Mouse (Mus musculus) midbrain, postnatal 0 days (tissue): ENCODE results near the gene Gsta3. TPM values are rescaled to one million over a fixed set of nuclear protein-coding genes. Genes with fewer than 3 reads are reported as not detected.
"Not testable (repeated sequence)": the region's sequence is repeated elsewhere in the genome, so short reads cannot be mapped to it uniquely, and the experiment has no call there.

ENCODE experiments used
- ATAC-seq: fragments of 200-750 bp; cut with Nextera tagmentation; 2 replicates; pipeline ENCODE4 v1.8.0; 2017; ENCODE audit warnings: moderate number of reproducible peaks, mild to moderate bottlenecking, moderate TSS enrichment, moderate library complexity; ENCODE audit not compliant: low FRiP score
- DNase-seq: peaks from one replicate; pipeline ENCODE4 v3.0.0-alpha.2; 2015; ENCODE audit warnings: low spot score
- H3K27ac ChIP-seq: fragments of 300-500 bp; sonication (generic); 2 replicates; pipeline ENCODE4 v1.5.1; 2014; ENCODE audit warnings: low read depth, mild to moderate bottlenecking, low read length, mixed read lengths
- H3K27me3 ChIP-seq: fragments of 300-500 bp; sonication (generic); 2 replicates; pipeline ENCODE4 v1.6.1; 2014; ENCODE audit warnings: low read length, control low read depth, mixed read lengths; ENCODE audit not compliant: insufficient read depth
- H3K36me3 ChIP-seq: fragments of 300-500 bp; sonication (generic); 2 replicates; pipeline ENCODE4 v1.6.1; 2014; ENCODE audit warnings: low read length, control low read depth, mixed read lengths; ENCODE audit not compliant: insufficient read depth
- H3K4me1 ChIP-seq: fragments of 300-500 bp; sonication (generic); 2 replicates; pipeline ENCODE4 v1.6.1; 2014; ENCODE audit warnings: mild to moderate bottlenecking, control low read depth, antibody characterized with exemption, low read length, mixed read lengths; ENCODE audit not compliant: insufficient read depth
- H3K4me2 ChIP-seq: fragments of 300-500 bp; sonication (generic); 2 replicates; pipeline ENCODE4 v1.6.1; 2014; ENCODE audit warnings: low read depth, mild to moderate bottlenecking, low read length, mixed read lengths; ENCODE audit not compliant: poor library complexity, severe bottlenecking
- H3K4me3 ChIP-seq: fragments of 300-500 bp; sonication (generic); 2 replicates; pipeline ENCODE4 v1.5.1; 2014; ENCODE audit warnings: low read depth, mild to moderate bottlenecking, low read length, moderate library complexity
- H3K9ac ChIP-seq: fragments of 300-500 bp; sonication (generic); replicated peaks from 2 replicates; pipeline ENCODE4 v1.6.1; 2014; ENCODE audit warnings: mild to moderate bottlenecking, low read length, moderate library complexity, mixed read lengths; ENCODE audit not compliant: poor library complexity, severe bottlenecking
- H3K9me3 ChIP-seq: fragments of 300-500 bp; sonication (generic); 2 replicates; pipeline ENCODE4 v1.6.1; 2016; ENCODE audit warnings: low read length, control low read depth
- CTCF ChIP-seq: IDR thresholded peaks from 2 replicates; pipeline ENCODE4 v1.5.1; 2016; ENCODE audit warnings: antibody characterized with exemption, mild to moderate bottlenecking
- WGBS: fragments of 180-500 bp; shearing (Covaris S2); extraction: QIAGEN DNeasy Blood & Tissue Kit; methylation state at CpG from one replicate; pipeline ENCODE4 v1.1.7; 2014; 5-methylcytosine and 5-hydroxymethylcytosine counted together
- polyA plus RNA-seq: library from polyadenylated mRNA; unstranded; fragments of >200 nt; fragmentation: Nextera tagmentation; extraction: Ambion mirVana; gene quantifications from 2 replicates; pipeline ENCODE4 v1.2.1, GENCODE M21; 2015
- total RNA-seq: library from RNA; depleted of rRNA; stranded (reverse); fragments of >200 nt; gene quantifications from 2 replicates; pipeline ENCODE4 v1.2.3, GENCODE M21; 2014

Gsta3 gene
- total and polyA plus RNA-seq, 2 experiments from 2014 or later, result 0.52 TPM; not detected in 1

- 83% methylated on average over 5 of the region's 5 CpGs for WGBS
These were observed 16.5 kb downstream of the Gsta3 start for GRCm38 (mm10) chr1:21256871-21257270.

GRCm38 (mm10) chr1:21259981-21260380 lies 19.6 kb downstream of the Gsta3 start:
- 81% methylated on average over 8 of the region's 8 CpGs for WGBS
- H3K9me3 ChIP-seq, DNase-seq, H3K36me3 ChIP-seq, H3K27me3 ChIP-seq, ATAC-seq, H3K9ac ChIP-seq, H3K4me2 ChIP-seq, H3K4me1 ChIP-seq, H3K27ac ChIP-seq, H3K4me3 ChIP-seq: not testable (repeated sequence)

More at GRCm38 (mm10) chr1:21256871-21257270, 16.5 kb downstream of the Gsta3 start:
- no peak for TF ChIP-seq CTCF
- H3K4me3 ChIP-seq, result no peak overlapping the region
- ATAC-seq (no peak), DNase-seq (no peak)
- H3K36me3 ChIP-seq, result peaks cover 6% of the 10 kb centered on the region; the same call in 1 of the 2 replicates
- no peak overlapping the region for H3K4me2 ChIP-seq
- no peak overlapping the region for H3K27ac ChIP-seq
- no peak overlapping the region for H3K9ac ChIP-seq
- no peaks in the 10 kb centered on the region for H3K9me3 ChIP-seq
- no peaks in the 10 kb centered on the region for H3K4me1 ChIP-seq
- H3K27me3 ChIP-seq, result no peaks in the 10 kb centered on the region

GRCm38 (mm10) chr1:21262401-21262800 lies 22.0 kb downstream of the Gsta3 start:
- no peaks in the 10 kb centered on the region for H3K36me3 ChIP-seq
- no peaks in the 10 kb centered on the region for H3K4me1 ChIP-seq
- no peaks in the 10 kb centered on the region for H3K9me3 ChIP-seq
- no peak overlapping the region for H3K4me3 ChIP-seq
- H3K27ac ChIP-seq, result no peak overlapping the region
- no peak for DNase-seq
- no peaks in the 10 kb centered on the region for H3K27me3 ChIP-seq
- TF ChIP-seq CTCF, result no peak
- no peak for ATAC-seq
- WGBS, result 97% methylated on average over 5 of the region's 5 CpGs
- no peak overlapping the region for H3K4me2 ChIP-seq
- no peak overlapping the region for H3K9ac ChIP-seq

GRCm38 (mm10) chr1:21263986-21264385 lies 23.6 kb downstream of the Gsta3 start:
- Histone ChIP-seq H3K36me3 (no peaks in the 10 kb centered on the region), H3K9me3 (no peaks in the 10 kb centered on the region), H3K9ac (no peak overlapping the region), H3K4me1 (no peaks in the 10 kb centered on the region), H3K4me2 (no peak overlapping the region), H3K4me3 (no peak overlapping the region), H3K27me3 (no peaks in the 10 kb centered on the region), H3K27ac (no peak overlapping the region)
- DNase-seq (no peak), ATAC-seq (no peak)
- WGBS, result 85% methylated on average over 4 of the region's 4 CpGs
- no peak for TF ChIP-seq CTCF

- no peak for TF ChIP-seq CTCF
- no peak overlapping the region for H3K4me3 ChIP-seq
- no peak for DNase-seq
These were observed 24.4 kb downstream of the Gsta3 start for GRCm38 (mm10) chr1:21264747-21265146.

DNA sequence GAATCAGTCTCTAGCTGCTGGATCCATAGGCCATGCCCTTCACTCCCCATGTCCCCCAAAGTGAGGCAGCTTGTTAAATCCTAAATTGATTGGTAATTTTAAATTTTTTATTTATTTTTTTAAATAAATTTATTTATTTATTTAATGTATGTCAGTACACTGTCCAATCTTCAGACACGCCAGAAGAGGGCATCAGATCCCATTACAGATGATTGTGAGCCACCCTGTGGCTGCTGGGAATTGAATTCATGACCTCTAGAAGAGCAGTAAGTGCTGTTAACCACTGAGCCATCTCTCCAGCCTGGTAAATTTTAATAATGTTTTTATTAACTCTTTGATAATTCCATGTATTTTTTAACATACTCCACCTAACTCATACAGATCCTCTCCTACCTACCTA lies 26.4 kb downstream of the Gsta3 start:
- no peak overlapping the region for H3K27ac ChIP-seq
- no peak overlapping the region for H3K4me2 ChIP-seq
- no peak overlapping the region for H3K9ac ChIP-seq
- no peak for ATAC-seq
- H3K4me1 ChIP-seq, result no peaks in the 10 kb centered on the region
- no peak for TF ChIP-seq CTCF
- WGBS, result 97% methylated on average over 1 of the region's 1 CpGs
- no peak overlapping the region for H3K4me3 ChIP-seq
- H3K27me3 ChIP-seq, result no peaks in the 10 kb centered on the region
- H3K36me3 ChIP-seq, result no peaks in the 10 kb centered on the region
- no peaks in the 10 kb centered on the region for H3K9me3 ChIP-seq
- DNase-seq, result no peak

More at GRCm38 (mm10) chr1:21264747-21265146, 24.4 kb downstream of the Gsta3 start:
- Histone ChIP-seq H3K27me3 (no peaks in the 10 kb centered on the region), H3K9ac (no peak overlapping the region), H3K4me2 (no peak overlapping the region), H3K36me3 (no peaks in the 10 kb centered on the region), H3K4me1 (no peaks in the 10 kb centered on the region), H3K27ac (no peak overlapping the region), H3K9me3 (no peaks in the 10 kb centered on the region)
- 83% methylated on average over 8 of the region's 8 CpGs for WGBS
- ATAC-seq, result no peak

DNA sequence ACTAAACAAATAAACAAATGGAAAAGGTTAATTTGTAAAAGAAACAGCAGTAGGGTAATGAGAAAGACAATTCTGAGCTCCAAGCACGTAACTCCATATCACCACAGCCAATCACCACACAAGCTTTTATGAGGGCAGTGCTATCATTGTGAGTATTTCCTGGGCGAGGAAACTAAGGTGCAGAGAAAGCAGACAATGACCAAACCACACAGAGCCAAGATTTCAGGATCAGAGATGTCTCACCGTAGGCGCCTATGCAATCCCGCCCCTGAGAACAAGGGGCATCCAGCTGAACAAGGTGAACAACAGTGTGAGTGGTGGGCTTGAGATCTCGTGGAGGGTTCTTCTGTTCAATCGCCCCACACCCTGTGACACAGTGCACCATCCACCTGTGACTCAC lies 27.1 kb downstream of the Gsta3 start:
- H3K9me3 ChIP-seq, H3K4me3 ChIP-seq, DNase-seq, H3K27me3 ChIP-seq, H3K4me2 ChIP-seq, H3K27ac ChIP-seq, H3K9ac ChIP-seq, H3K4me1 ChIP-seq, H3K36me3 ChIP-seq, ATAC-seq: not testable (repeated sequence)
- WGBS, result 93% methylated on average over 6 of the region's 7 CpGs
